ENCODE assay signal across 15 mouse cellular contexts in genomic region chr16:30869136-30869909, GRCm38 (mm10).
DNase-seq lines count a peak whose midpoint lies in the region; ATAC-seq and TF ChIP-seq lines count a peak whose summit lies in the region.
"Had no signal": no experiment of that assay in that cellular context is flagged by ENCODE, and none has a peak within 500 bp of the region (broad histone marks: within the 10 kb centered on the region; RNA-seq: fewer than 3 reads in every experiment).

No protein-coding gene starts in this region.

- WGBS in heart, embryonic 14.5 days, result 82% methylated on average over 7 of the region's 7 CpGs
- WGBS in lung, embryonic 15.5 days, result 83% methylated on average over 7 of the region's 7 CpGs
- 89% methylated on average over 7 of the region's 7 CpGs for WGBS in embryonic facial prominence, embryonic 10.5 days
- 79% methylated on average over 7 of the region's 7 CpGs for WGBS in stomach, postnatal 0 days
- 90% methylated on average over 7 of the region's 7 CpGs for WGBS in thymus, adult 2 months

- no peaks in the 10 kb centered on the region for H3K27me3 ChIP-seq in heart, embryonic 14.5 days (ENCODE audit: control insufficient read depth, insufficient read depth, low read length)
- no peaks in the 10 kb centered on the region for H3K27me3 ChIP-seq in lung, embryonic 15.5 days
- H3K27me3 ChIP-seq in embryonic facial prominence, embryonic 10.5 days (replicated peaks; ENCODE audit: low read depth, poor library complexity, severe bottlenecking), result no peaks in the 10 kb centered on the region
- H3K27me3 ChIP-seq in stomach, postnatal 0 days (ENCODE audit: control insufficient read depth, insufficient read depth, low read length), result no peaks in the 10 kb centered on the region
- H3K27me3 ChIP-seq in thymus, adult 2 months (ENCODE audit: control insufficient read depth, insufficient read depth, low read length), result no peaks in the 10 kb centered on the region

- TF ChIP-seq POLR2A in thymus, adult 2 months (IDR thresholded peaks at IDR 0.05; ENCODE audit: control insufficient read depth, extremely low read depth, insufficient read depth, low read length, poor library complexity), result no peak

- H3K9me3 ChIP-seq in heart, embryonic 14.5 days (ENCODE audit: control insufficient read depth, low read length), result peaks cover 5% of the 10 kb centered on the region; the same call in 1 of the 2 replicates
- no peaks in the 10 kb centered on the region for H3K9me3 ChIP-seq in lung, embryonic 15.5 days
- H3K9me3 ChIP-seq in embryonic facial prominence, embryonic 10.5 days, result 0 out of 2 replicates have a peak, but pooled peaks cover 3% of the 10 kb centered on the region
- no peaks in the 10 kb centered on the region for H3K9me3 ChIP-seq in stomach, postnatal 0 days (ENCODE audit: control insufficient read depth, low read length)

- no peak overlapping the region for H3K4me2 ChIP-seq in heart, embryonic 14.5 days (ENCODE audit: low read length)
- H3K4me2 ChIP-seq in lung, embryonic 15.5 days, result no peak overlapping the region
- H3K4me2 ChIP-seq in stomach, postnatal 0 days (replicated peaks; ENCODE audit: low read depth), result no peak overlapping the region
- H3K4me2 ChIP-seq: hindbrain, embryonic 14.5 days; lung, embryonic 14.5 days had no signal

- no peak for TF ChIP-seq CTCF in stomach, postnatal 0 days (IDR thresholded peaks at IDR 0.05; ENCODE audit: low read depth)
- TF ChIP-seq CTCF in thymus, adult 2 months (IDR thresholded peaks at IDR 0.05; ENCODE audit: borderline replicate concordance, control insufficient read depth, extremely low read depth, insufficient read depth, low read length, poor library complexity), result no peak

- no peaks in the 10 kb centered on the region for H3K36me3 ChIP-seq in heart, embryonic 14.5 days (ENCODE audit: control insufficient read depth, insufficient read depth, low read length)
- no peaks in the 10 kb centered on the region for H3K36me3 ChIP-seq in lung, embryonic 15.5 days
- H3K36me3 ChIP-seq in embryonic facial prominence, embryonic 10.5 days (replicated peaks), result no peaks in the 10 kb centered on the region
- no peaks in the 10 kb centered on the region for H3K36me3 ChIP-seq in stomach, postnatal 0 days (ENCODE audit: control insufficient read depth, insufficient read depth, low read length)
- no peaks in the 10 kb centered on the region for H3K36me3 ChIP-seq in thymus, adult 2 months (ENCODE audit: control insufficient read depth, insufficient read depth, low read length)

- ATAC-seq in heart, embryonic 14.5 days (ENCODE audit: insufficient number of reproducible peaks, insufficient read depth, low FRiP score, low read depth), result no peak
- no peak for ATAC-seq in lung, embryonic 15.5 days (ENCODE audit: borderline replicate concordance, extremely low read depth, low FRiP score, low TSS enrichment)
- ATAC-seq in stomach, postnatal 0 days (ENCODE audit: low FRiP score, low TSS enrichment), result 0 out of 2 replicates have a peak, but pooled peaks have one; percentile 22
- ATAC-seq: CD4-positive, CD25-positive, alpha-beta regulatory T cell, adult 4 months; forebrain, postnatal 0 days had no signal

- peaks cover 16 to 26% of the 10 kb centered on the region in 2 experiments for H3K4me1 ChIP-seq in heart, embryonic 14.5 days (ENCODE audit: control insufficient read depth in 2 of 2, insufficient read depth in 2 of 2, low read length in 2 of 2)
- peaks cover 26% of the 10 kb centered on the region for H3K4me1 ChIP-seq in lung, embryonic 15.5 days
- peaks cover 35% of the 10 kb centered on the region for H3K4me1 ChIP-seq in embryonic facial prominence, embryonic 10.5 days
- H3K4me1 ChIP-seq in stomach, postnatal 0 days (replicated peaks; ENCODE audit: control insufficient read depth, insufficient read depth), result no peaks in the 10 kb centered on the region
- H3K4me1 ChIP-seq in thymus, adult 2 months (replicated peaks; ENCODE audit: control insufficient read depth, insufficient read depth, low read length), result peaks cover 5% of the 10 kb centered on the region

- no peak overlapping the region for H3K4me3 ChIP-seq in heart, embryonic 14.5 days (ENCODE audit: control insufficient read depth in 1 of 2, insufficient read depth in 1 of 2, low read depth in 1 of 2, low read length in 2 of 2)
- H3K4me3 ChIP-seq in lung, embryonic 15.5 days, result no peak overlapping the region
- no peak overlapping the region for H3K4me3 ChIP-seq in embryonic facial prominence, embryonic 10.5 days
- H3K4me3 ChIP-seq in stomach, postnatal 0 days (ENCODE audit: low read depth, low read length), result no peak overlapping the region
- H3K4me3 ChIP-seq in thymus, adult 2 months (ENCODE audit: control insufficient read depth, insufficient read depth, low read length), result no peak overlapping the region

- no peak overlapping the region for H3K9ac ChIP-seq in heart, embryonic 14.5 days (ENCODE audit: low read length)
- no peak overlapping the region for H3K9ac ChIP-seq in lung, embryonic 15.5 days
- no peak overlapping the region for H3K9ac ChIP-seq in stomach, postnatal 0 days (ENCODE audit: low read length)
- H3K9ac ChIP-seq: forebrain, postnatal 0 days; hindbrain, embryonic 14.5 days; lung, embryonic 14.5 days had no signal

- peak overlapping the region; percentile 16 to 35; a peak in 2 of 4 replicates for H3K27ac ChIP-seq in heart, embryonic 14.5 days (replicated peaks in 1 of 2; ENCODE audit: control insufficient read depth in 1 of 2, insufficient read depth in 1 of 2, low read depth in 2 of 2, low read length in 2 of 2)
- peak overlapping the region; percentile 31; the same call in 1 of the 2 replicates for H3K27ac ChIP-seq in lung, embryonic 15.5 days
- H3K27ac ChIP-seq in embryonic facial prominence, embryonic 10.5 days (replicated peaks), result peak overlapping the region; percentile 44; the same call in 1 of the 2 replicates
- peak overlapping the region; percentile 58; the same call in 1 of the 2 replicates for H3K27ac ChIP-seq in stomach, postnatal 0 days (replicated peaks)
- no peak overlapping the region for H3K27ac ChIP-seq in thymus, adult 2 months (ENCODE audit: control insufficient read depth, insufficient read depth, low read length)
- H3K27ac ChIP-seq: hindbrain, embryonic 14.5 days had no signal

- DNase-seq in heart, postnatal 4 days, result no peak
- no peak for DNase-seq in lung, adult 18-20 months
- no peak for DNase-seq in embryonic facial prominence, embryonic 10.5 days (ENCODE audit: low spot score)
- no peak for DNase-seq in stomach, postnatal 0 days (ENCODE audit: low spot score)
- DNase-seq in thymus, adult 2 months, result no peak
- DNase-seq: cerebellum, adult 2 months; forebrain, postnatal 0 days; layer of hippocampus, adult 9-11 months; right cerebral cortex, adult 18-20 months; thymus, adult 18-20 months had no signal

- no peak for TF ChIP-seq EP300 in stomach, postnatal 0 days (optimal IDR thresholded peaks at IDR 0.05)
